Mouse (Mus musculus) kidney, embryonic 14.5 days (tissue): ENCODE results near the gene Apbb2. TPM values are rescaled to one million over a fixed set of nuclear protein-coding genes. Genes with fewer than 3 reads are reported as not detected.
A peak's percentile ranks its signal among the peaks of the same experiment; 100 is the strongest.

Experiments used
- ATAC-seq: fragments of 200-750 bp; cut with Nextera tagmentation; 2 replicates; pipeline ENCODE4 v1.8.0; 2017; ENCODE audit warnings: moderate number of reproducible peaks, mild to moderate bottlenecking, moderate TSS enrichment, moderate library complexity; ENCODE audit not compliant: low FRiP score, low TSS enrichment
- H3K27ac ChIP-seq: fragments of 300-500 bp; sonication (generic); 2 replicates; pipeline ENCODE4 v1.5.1; 2014; ENCODE audit warnings: low read depth, mild to moderate bottlenecking, low read length, moderate library complexity, mixed read lengths
- H3K27me3 ChIP-seq: fragments of 300-500 bp; sonication (generic); 2 replicates; pipeline ENCODE4 v1.6.1; 2014; ENCODE audit warnings: mild to moderate bottlenecking, low read length; ENCODE audit not compliant: control insufficient read depth, insufficient read depth
- H3K36me3 ChIP-seq: fragments of 300-500 bp; sonication (generic); 2 replicates; pipeline ENCODE4 v1.6.1; 2014; ENCODE audit warnings: low read length, mixed read lengths; ENCODE audit not compliant: control insufficient read depth, insufficient read depth
- H3K4me1 ChIP-seq: fragments of 300-500 bp; sonication (generic); 2 replicates; pipeline ENCODE4 v1.6.1; 2014; ENCODE audit warnings: low read length, mixed read lengths; ENCODE audit not compliant: control insufficient read depth, insufficient read depth
- H3K4me2 ChIP-seq: fragments of 300-500 bp; sonication (generic); replicated peaks from 2 replicates; pipeline ENCODE4 v1.6.1; 2014; ENCODE audit warnings: low read depth, mild to moderate bottlenecking, low read length
- H3K4me3 ChIP-seq: fragments of 300-500 bp; sonication (generic); 2 replicates; pipeline ENCODE4 v1.5.1; 2014; ENCODE audit warnings: mild to moderate bottlenecking, low read length
- H3K9ac ChIP-seq: fragments of 300-500 bp; sonication (generic); 2 replicates; pipeline ENCODE4 v1.6.1; 2014; ENCODE audit warnings: low read depth, mild to moderate bottlenecking, low read length, moderate library complexity
- H3K9me3 ChIP-seq: fragments of 300-500 bp; sonication (generic); 2 replicates; pipeline ENCODE4 v1.6.1; 2016; ENCODE audit warnings: low read length; ENCODE audit not compliant: control insufficient read depth
- WGBS: fragments of 180-500 bp; shearing (Covaris S2); extraction: QIAGEN DNeasy Blood & Tissue Kit; methylation state at CpG from one replicate; pipeline ENCODE4 v1.1.7; 2014; 5-methylcytosine and 5-hydroxymethylcytosine counted together
- polyA plus RNA-seq: library from polyadenylated mRNA; unstranded; fragments of >200 nt; fragmentation: Nextera tagmentation; extraction: Ambion mirVana; gene quantifications from 2 replicates; pipeline ENCODE4 v1.2.1, GENCODE M21; 2014

Gene Apbb2
- polyA plus RNA-seq, 1 experiment from 2014 or later: 55.9 TPM

DNA sequence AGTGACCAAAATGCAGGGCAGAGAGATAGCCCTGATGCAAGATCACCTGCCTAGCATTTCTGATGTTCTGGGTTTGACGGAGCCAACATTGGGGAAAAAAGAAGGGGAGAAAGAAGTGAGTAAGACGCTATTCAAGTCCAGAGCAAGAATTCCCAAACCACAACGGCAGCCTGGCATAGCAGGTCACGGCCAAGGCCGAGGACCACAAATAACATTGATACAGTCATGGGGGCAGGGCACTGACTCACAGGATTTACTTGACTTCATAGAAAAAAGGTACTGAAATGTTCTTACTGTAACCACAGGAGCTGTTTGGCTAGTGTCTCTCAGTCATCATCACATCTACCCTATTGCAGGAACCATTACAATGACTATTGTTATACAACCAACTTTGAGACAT, 68.3 kb downstream of the Apbb2 start:
- peaks cover 9% of the 10 kb centered on the region for H3K9me3 ChIP-seq
- WGBS: 93% methylated on average over 5 of the region's 5 CpGs
- H3K27ac ChIP-seq: no peak overlapping the region
- H3K36me3 ChIP-seq: no peaks in the 10 kb centered on the region
- no peak overlapping the region for H3K4me3 ChIP-seq
- H3K4me1 ChIP-seq: peaks cover 23% of the 10 kb centered on the region
- ATAC-seq: no peak
- no peak overlapping the region for H3K9ac ChIP-seq
- H3K4me2 ChIP-seq: no peak overlapping the region
- H3K27me3 ChIP-seq: no peaks in the 10 kb centered on the region

DNA sequence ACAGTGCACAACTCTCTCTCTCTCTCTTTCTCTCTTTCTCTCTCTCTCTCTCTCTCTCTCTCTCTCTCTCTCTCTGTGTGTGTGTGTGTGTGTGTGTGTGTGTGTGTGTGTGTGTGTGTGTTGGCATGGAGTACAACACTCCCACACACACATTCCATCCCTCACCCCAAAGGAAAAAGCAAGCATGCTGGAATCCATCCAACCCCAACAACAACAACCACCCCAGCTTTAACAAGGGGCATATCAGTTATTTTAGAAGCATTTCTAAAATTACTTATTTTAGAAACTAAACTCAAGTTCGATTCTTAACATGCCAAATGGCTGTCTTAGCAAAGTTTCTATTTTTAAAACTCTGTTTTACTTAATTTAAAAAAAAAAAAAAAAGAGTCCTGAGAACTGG, 68.9 kb downstream of the Apbb2 start:
- peaks cover 24% of the 10 kb centered on the region for H3K4me1 ChIP-seq
- H3K4me2 ChIP-seq: no peak overlapping the region
- H3K27ac ChIP-seq: no peak overlapping the region
- H3K27me3 ChIP-seq: no peaks in the 10 kb centered on the region
- peaks cover 9% of the 10 kb centered on the region for H3K9me3 ChIP-seq
- 59% methylated on average over 1 of the region's 1 CpGs for WGBS
- no peak overlapping the region for H3K9ac ChIP-seq
- no peaks in the 10 kb centered on the region for H3K36me3 ChIP-seq
- no peak overlapping the region for H3K4me3 ChIP-seq
- no peak for ATAC-seq

DNA sequence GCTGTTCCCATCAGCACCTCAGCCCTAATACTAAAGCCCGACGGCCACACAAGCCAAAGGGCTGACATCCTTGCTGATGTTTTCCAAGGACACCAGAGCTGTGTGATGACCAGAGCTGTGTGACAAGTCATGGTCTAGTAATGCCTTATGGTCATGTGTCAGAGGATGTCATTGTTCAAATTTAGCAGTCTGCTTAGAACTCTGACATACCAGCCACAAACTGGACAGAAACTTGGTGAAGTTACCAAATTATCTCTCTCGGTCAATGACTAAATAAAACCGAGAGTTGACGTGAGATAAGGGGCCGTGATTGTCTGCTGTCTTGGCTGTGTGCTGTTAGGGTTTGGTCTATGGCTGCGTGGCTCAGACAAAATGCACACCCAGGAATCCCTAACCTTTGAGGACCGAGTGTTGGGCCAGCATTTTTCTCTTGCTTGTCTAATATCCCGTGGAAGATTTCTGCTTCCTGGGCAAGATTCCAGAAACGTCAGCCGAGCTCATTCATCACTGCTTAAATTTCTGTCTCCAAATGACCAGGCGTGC, 71.5 kb downstream of the Apbb2 start:
- no peak for ATAC-seq
- Histone ChIP-seq H3K27me3 (no peaks in the 10 kb centered on the region), H3K9me3 (peaks cover 9% of the 10 kb centered on the region), H3K4me2 (no peak overlapping the region), H3K27ac (no peak overlapping the region), H3K4me1 (peaks cover 19% of the 10 kb centered on the region), H3K9ac (no peak overlapping the region), H3K4me3 (no peak overlapping the region), H3K36me3 (no peaks in the 10 kb centered on the region)
- WGBS: 56% methylated on average over 12 of the region's 12 CpGs

DNA sequence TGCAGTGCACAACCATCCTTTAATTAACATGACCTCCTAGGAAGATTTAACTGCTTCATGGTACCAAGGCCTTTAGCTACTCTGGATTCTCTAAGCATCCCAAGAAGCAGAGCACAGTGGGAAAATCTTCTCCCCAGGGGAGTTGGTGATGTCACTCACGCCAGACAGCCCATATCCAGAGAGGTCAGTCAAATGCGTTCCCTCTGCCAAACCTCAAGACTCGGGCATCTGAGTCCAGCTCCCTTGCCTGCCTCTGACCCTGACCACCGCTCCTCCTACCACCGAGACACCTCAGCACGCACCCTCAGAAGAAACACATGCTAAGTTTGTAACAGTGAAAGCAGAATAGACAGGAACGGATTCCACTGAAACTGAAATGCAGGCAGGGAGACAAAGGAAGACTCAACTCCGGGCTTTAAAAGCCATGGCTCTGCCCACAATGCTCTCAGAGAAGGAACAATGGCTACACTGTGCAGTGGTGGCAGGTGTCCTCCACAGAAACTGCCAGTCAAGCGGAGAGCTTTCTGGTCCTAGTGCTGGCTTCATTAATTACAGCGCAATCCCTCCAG, 72.9 kb downstream of the Apbb2 start:
- H3K9me3 ChIP-seq: peaks cover 9% of the 10 kb centered on the region
- H3K4me1 ChIP-seq: peaks cover 19% of the 10 kb centered on the region
- 70% methylated on average over 10 of the region's 10 CpGs for WGBS
- H3K36me3 ChIP-seq: no peaks in the 10 kb centered on the region
- H3K27ac ChIP-seq: 0 out of 2 replicates have a peak overlapping the region, but pooled peaks have one; percentile 19
- ATAC-seq: 0 out of 2 replicates have a peak, but pooled peaks have one; percentile 40
- H3K4me2 ChIP-seq: no peak overlapping the region
- H3K9ac ChIP-seq: no peak overlapping the region
- H3K4me3 ChIP-seq: no peak overlapping the region
- no peaks in the 10 kb centered on the region for H3K27me3 ChIP-seq

DNA sequence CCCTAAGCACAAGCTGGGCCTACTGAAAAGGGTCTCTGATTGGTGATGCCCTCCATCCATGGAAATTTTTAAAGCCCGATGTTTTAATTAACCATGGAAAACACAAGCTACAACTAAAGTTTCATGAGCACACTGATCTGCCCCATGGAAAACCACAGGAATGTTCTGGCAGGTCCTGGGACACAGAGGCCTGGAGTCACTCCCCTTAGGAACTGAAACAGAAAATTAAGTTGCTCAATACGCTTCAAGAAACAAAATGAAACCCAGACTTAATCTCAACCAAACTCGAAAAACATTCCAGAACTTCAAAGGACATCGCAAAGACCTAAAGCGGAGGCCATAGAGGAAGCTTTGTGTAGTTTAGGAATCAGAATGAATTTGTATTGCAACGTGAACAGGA, 74.8 kb downstream of the Apbb2 start:
- H3K9me3 ChIP-seq: peaks cover 7% of the 10 kb centered on the region
- no peaks in the 10 kb centered on the region for H3K36me3 ChIP-seq
- peaks cover 16% of the 10 kb centered on the region for H3K4me1 ChIP-seq
- no peak overlapping the region; the same call in 1 of the 2 replicates for H3K27ac ChIP-seq
- no peaks in the 10 kb centered on the region for H3K27me3 ChIP-seq
- 75% methylated on average over 6 of the region's 6 CpGs for WGBS
- no peak overlapping the region for H3K9ac ChIP-seq
- H3K4me2 ChIP-seq: no peak overlapping the region
- no peak overlapping the region for H3K4me3 ChIP-seq
- ATAC-seq: no peak

DNA sequence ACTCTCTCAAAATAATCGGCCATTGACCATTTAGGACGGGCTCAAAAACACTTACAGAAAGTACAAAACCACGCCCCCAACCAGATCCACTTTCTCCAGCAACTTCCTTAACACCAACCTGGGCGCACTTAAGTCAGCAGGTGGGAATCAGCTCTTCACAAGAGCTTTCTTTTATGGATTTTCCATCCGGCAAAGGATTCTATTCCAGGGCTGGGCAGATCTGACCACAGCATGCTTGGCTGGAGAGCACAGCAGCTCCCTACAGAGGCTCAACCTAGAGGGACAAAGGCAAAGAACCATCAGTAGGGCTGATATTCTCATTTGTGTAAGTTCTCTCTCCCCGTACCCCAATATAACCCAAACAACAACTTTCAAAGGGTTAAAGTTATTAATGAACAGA, 75.2 kb downstream of the Apbb2 start:
- Histone ChIP-seq H3K9ac (no peak overlapping the region), H3K4me3 (no peak overlapping the region), H3K27me3 (no peaks in the 10 kb centered on the region), H3K4me1 (peaks cover 16% of the 10 kb centered on the region), H3K9me3 (peaks cover 3% of the 10 kb centered on the region), H3K4me2 (no peak overlapping the region), H3K27ac (no peak overlapping the region), H3K36me3 (no peaks in the 10 kb centered on the region)
- WGBS: 84% methylated on average over 6 of the region's 6 CpGs
- ATAC-seq: no peak

DNA sequence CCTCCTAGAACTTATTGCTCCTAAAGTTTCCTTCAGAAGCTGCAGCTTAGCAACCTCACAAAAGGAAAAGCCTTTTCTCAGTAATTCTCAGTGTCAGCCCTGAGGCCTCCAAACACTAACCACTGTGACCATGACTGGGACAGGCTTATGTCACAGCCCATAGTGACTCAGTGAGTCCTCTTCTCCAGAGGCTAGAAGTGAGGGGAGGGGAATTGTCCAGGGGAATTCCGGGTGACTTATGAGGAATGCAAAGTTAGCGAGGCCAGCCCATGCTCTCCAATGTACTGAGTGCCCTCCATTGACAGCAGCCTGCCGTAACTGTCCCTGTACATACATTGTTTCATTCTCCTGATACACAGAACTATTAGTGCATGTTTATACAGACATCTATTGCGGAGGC, 76.1 kb downstream of the Apbb2 start:
- H3K4me3 ChIP-seq: no peak overlapping the region
- no peak for ATAC-seq
- WGBS: 80% methylated on average over 4 of the region's 4 CpGs

DNA sequence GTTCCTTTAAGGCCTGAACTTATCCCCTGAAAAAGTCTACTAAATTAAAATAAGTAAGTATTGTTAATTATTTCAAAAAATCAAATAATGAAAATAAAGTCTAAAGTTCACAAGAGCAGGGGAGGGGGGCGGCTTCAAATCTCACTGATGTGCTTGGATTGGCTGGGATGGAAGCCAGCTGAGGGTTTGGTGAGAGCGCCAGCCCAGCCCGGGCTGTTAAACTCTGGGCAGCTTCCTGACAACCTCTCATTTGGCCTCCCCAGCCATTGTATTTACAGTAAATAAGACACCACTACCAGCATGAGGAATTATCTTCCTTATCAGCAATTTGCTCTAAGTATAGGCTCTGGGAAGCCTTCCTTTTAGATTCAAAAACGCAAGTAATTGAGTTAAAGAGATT, 77.2 kb downstream of the Apbb2 start:
- Histone ChIP-seq H3K27me3 (no peaks in the 10 kb centered on the region), H3K4me3 (no peak overlapping the region), H3K27ac (no peak overlapping the region), H3K4me2 (no peak overlapping the region), H3K4me1 (peaks cover 16% of the 10 kb centered on the region), H3K36me3 (no peaks in the 10 kb centered on the region), H3K9me3 (no peaks in the 10 kb centered on the region), H3K9ac (no peak overlapping the region)
- no peak for ATAC-seq
- 75% methylated on average over 4 of the region's 4 CpGs for WGBS

More for the DNA sequence above, 76.1 kb downstream of the Apbb2 start:
- H3K36me3 ChIP-seq: no peaks in the 10 kb centered on the region
- no peak overlapping the region for H3K9ac ChIP-seq
- H3K27ac ChIP-seq: no peak overlapping the region
- no peaks in the 10 kb centered on the region for H3K27me3 ChIP-seq
- no peaks in the 10 kb centered on the region for H3K9me3 ChIP-seq
- H3K4me2 ChIP-seq: no peak overlapping the region
- peaks cover 15% of the 10 kb centered on the region for H3K4me1 ChIP-seq

DNA sequence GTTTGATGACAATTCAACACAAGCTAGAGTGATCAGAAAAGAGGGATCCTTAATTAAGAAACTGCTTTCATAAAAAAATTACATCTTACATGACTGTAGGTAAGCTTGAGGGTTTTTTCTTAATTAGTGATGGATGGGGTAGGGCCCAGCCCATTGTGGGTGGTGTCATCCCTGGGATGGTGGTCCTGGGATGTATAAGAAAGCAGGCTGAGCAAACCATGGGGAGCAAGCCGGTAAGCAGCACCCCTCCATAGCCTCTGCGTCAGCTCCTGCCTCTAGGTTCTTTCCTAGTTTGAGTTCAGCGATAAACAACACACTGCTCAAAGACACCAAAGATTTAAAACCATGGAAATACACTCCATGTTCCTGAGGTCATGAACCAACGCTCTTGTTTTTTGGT, 78.3 kb downstream of the Apbb2 start:
- Histone ChIP-seq H3K9ac (no peak overlapping the region), H3K4me2 (no peak overlapping the region), H3K9me3 (no peaks in the 10 kb centered on the region), H3K27me3 (no peaks in the 10 kb centered on the region), H3K27ac (no peak overlapping the region), H3K36me3 (no peaks in the 10 kb centered on the region), H3K4me3 (no peak overlapping the region), H3K4me1 (peaks cover 12% of the 10 kb centered on the region)
- ATAC-seq: no peak
- 96% methylated on average over 4 of the region's 4 CpGs for WGBS
